Mouse (Mus musculus) heart, embryonic 14.5 days (tissue): ENCODE measurements around the gene Pkdrej. TPM values are rescaled to one million over a fixed set of nuclear protein-coding genes. Genes with fewer than 3 reads are reported as not detected.
"Not testable (repeated sequence)": the region's sequence is repeated elsewhere in the genome, so short reads cannot be mapped to it uniquely, and the experiment has no call there.

ENCODE experiments used
- ATAC-seq: fragments of 200-750 bp; cut with Nextera tagmentation; 2 replicates; pipeline ENCODE4 v1.8.0; 2017; ENCODE audit warnings: low read depth, moderate TSS enrichment; ENCODE audit not compliant: insufficient number of reproducible peaks, insufficient read depth, low FRiP score
- H3K27ac ChIP-seq, 2 experiments: fragments of 200-500 bp in 1 of 2; fragments of 300-500 bp in 1 of 2; sonication (generic) in 1 of 2; replicated peaks in 1 of 2; 2 replicates each; pipeline ENCODE4 v1.5.1; 2012 to 2014; ENCODE audit warnings: low read depth in 2 of 2, low read length in 2 of 2, control low read depth in 1 of 2, mild to moderate bottlenecking in 1 of 2, mixed read lengths in 1 of 2; ENCODE audit not compliant: control insufficient read depth in 1 of 2, insufficient read depth in 1 of 2
- H3K27me3 ChIP-seq: fragments of 300-500 bp; sonication (generic); 2 replicates; pipeline ENCODE4 v1.6.1; 2014; ENCODE audit warnings: mild to moderate bottlenecking, low read length, control low read depth; ENCODE audit not compliant: control insufficient read depth, insufficient read depth
- H3K36me3 ChIP-seq: fragments of 300-500 bp; sonication (generic); 2 replicates; pipeline ENCODE4 v1.6.1; 2014; ENCODE audit warnings: mild to moderate bottlenecking, control low read depth, low read length, mixed read lengths; ENCODE audit not compliant: control insufficient read depth, insufficient read depth
- H3K4me1 ChIP-seq, 2 experiments: fragments of 200-500 bp in 1 of 2; fragments of 300-500 bp in 1 of 2; sonication (generic) in 1 of 2; 2 replicates each; pipeline ENCODE4 v1.6.1; 2012 to 2014; ENCODE audit warnings: low read length in 2 of 2, control low read depth in 1 of 2, mixed read lengths in 1 of 2; ENCODE audit not compliant: control insufficient read depth in 2 of 2, insufficient read depth in 2 of 2
- H3K4me2 ChIP-seq: fragments of 300-500 bp; sonication (generic); 2 replicates; pipeline ENCODE4 v1.6.1; 2014; ENCODE audit warnings: mild to moderate bottlenecking, low read length
- H3K4me3 ChIP-seq, 2 experiments: fragments of 200-500 bp in 1 of 2; fragments of 300-500 bp in 1 of 2; sonication (generic) in 1 of 2; 2 replicates each; pipeline ENCODE4 v1.5.1; 2012 to 2014; ENCODE audit warnings: low read length in 2 of 2, mild to moderate bottlenecking in 2 of 2, control low read depth in 1 of 2, low read depth in 1 of 2, moderate library complexity in 1 of 2; ENCODE audit not compliant: control insufficient read depth in 1 of 2, insufficient read depth in 1 of 2
- H3K9ac ChIP-seq: fragments of 300-500 bp; sonication (generic); 2 replicates; pipeline ENCODE4 v1.6.1; 2014; ENCODE audit warnings: mild to moderate bottlenecking, low read length
- H3K9me3 ChIP-seq: fragments of 300-500 bp; sonication (generic); 2 replicates; pipeline ENCODE4 v1.6.1; 2016; ENCODE audit warnings: low read length, control low read depth; ENCODE audit not compliant: control insufficient read depth
- WGBS: fragments of 180-500 bp; shearing (Covaris S2); extraction: QIAGEN DNeasy Blood & Tissue Kit; methylation state at CpG from one replicate; pipeline ENCODE4 v1.1.7; 2014; 5-methylcytosine and 5-hydroxymethylcytosine counted together
- polyA plus RNA-seq: library from polyadenylated mRNA; unstranded; fragments of >200 nt; fragmentation: Nextera tagmentation; extraction: Ambion mirVana; gene quantifications from 2 replicates; pipeline ENCODE4 v1.2.1, GENCODE M21; 2014

Gene Pkdrej
- polyA plus RNA-seq, 1 experiment from 2014 or later: 0.28 TPM

- not testable (repeated sequence) for H3K9me3 ChIP-seq, H3K4me3 ChIP-seq, H3K27me3 ChIP-seq, H3K4me2 ChIP-seq, ATAC-seq, H3K4me1 ChIP-seq, H3K9ac ChIP-seq, H3K27ac ChIP-seq, H3K36me3 ChIP-seq
- WGBS: 78% methylated on average over 6 of the region's 6 CpGs
Observed at GRCm38 (mm10) chr15:85778891-85779290, 42.6 kb downstream of the Pkdrej start.

GRCm38 (mm10) chr15:85776771-85777170 lies 44.8 kb downstream of the Pkdrej start:
- no peak overlapping the region for H3K9ac ChIP-seq
- no peaks in the 10 kb centered on the region for H3K9me3 ChIP-seq
- no peak for ATAC-seq
- H3K4me1 ChIP-seq: 0 out of 4 replicates have a peak, but pooled peaks cover 0 to 4% of the 10 kb centered on the region in 2 experiments
- H3K27me3 ChIP-seq: no peaks in the 10 kb centered on the region
- WGBS: 77% methylated on average over 5 of the region's 5 CpGs
- H3K36me3 ChIP-seq: no peaks in the 10 kb centered on the region
- no peak overlapping the region for H3K4me3 ChIP-seq
- H3K27ac ChIP-seq: no peak overlapping the region
- H3K4me2 ChIP-seq: no peak overlapping the region

GRCm38 (mm10) chr15:85776241-85776640 lies 45.3 kb downstream of the Pkdrej start:
- WGBS: 68% methylated on average over 2 of the region's 2 CpGs
- Histone ChIP-seq H3K4me2 (no peak overlapping the region), H3K4me1 (0 out of 4 replicates have a peak, but pooled peaks cover 0 to 4% of the 10 kb centered on the region in 2 experiments), H3K4me3 (no peak overlapping the region), H3K36me3 (no peaks in the 10 kb centered on the region), H3K27ac (no peak overlapping the region), H3K9ac (no peak overlapping the region), H3K9me3 (no peaks in the 10 kb centered on the region), H3K27me3 (no peaks in the 10 kb centered on the region)
- no peak for ATAC-seq

GRCm38 (mm10) chr15:85775001-85775400 lies 46.5 kb downstream of the Pkdrej start:
- no peak for ATAC-seq
- H3K36me3 ChIP-seq: no peaks in the 10 kb centered on the region
- H3K4me3 ChIP-seq: no peak overlapping the region
- H3K9me3 ChIP-seq: no peaks in the 10 kb centered on the region
- WGBS: 81% methylated on average over 7 of the region's 7 CpGs
- no peaks in the 10 kb centered on the region; the same call in 1 of the 2 replicates for H3K27me3 ChIP-seq
- H3K27ac ChIP-seq: no peak overlapping the region
- 0 out of 4 replicates have a peak, but pooled peaks cover 0 to 4% of the 10 kb centered on the region in 2 experiments for H3K4me1 ChIP-seq
- H3K9ac ChIP-seq: no peak overlapping the region
- no peak overlapping the region for H3K4me2 ChIP-seq

- Histone ChIP-seq H3K27me3 (no peaks in the 10 kb centered on the region; the same call in 1 of the 2 replicates), H3K9me3 (no peaks in the 10 kb centered on the region), H3K27ac (no peak overlapping the region), H3K9ac (no peak overlapping the region), H3K4me2 (no peak overlapping the region), H3K4me1 (0 out of 4 replicates have a peak, but pooled peaks cover 0 to 4% of the 10 kb centered on the region in 2 experiments), H3K4me3 (no peak overlapping the region), H3K36me3 (no peaks in the 10 kb centered on the region)
- WGBS: 66% methylated on average over 9 of the region's 9 CpGs
- no peak for ATAC-seq
Observed at GRCm38 (mm10) chr15:85774419-85774818, 47.1 kb downstream of the Pkdrej start.

- Histone ChIP-seq H3K36me3 (no peaks in the 10 kb centered on the region), H3K9ac (no peak overlapping the region), H3K4me2 (no peak overlapping the region), H3K27ac (no peak overlapping the region), H3K27me3 (no peaks in the 10 kb centered on the region; the same call in 1 of the 2 replicates), H3K4me1 (0 out of 4 replicates have a peak, but pooled peaks cover 0 to 4% of the 10 kb centered on the region in 2 experiments), H3K4me3 (no peak overlapping the region), H3K9me3 (no peaks in the 10 kb centered on the region)
- 77% methylated on average over 11 of the region's 11 CpGs for WGBS
- no peak for ATAC-seq
Observed at GRCm38 (mm10) chr15:85772146-85772740, 49.3 kb downstream of the Pkdrej start.

GRCm38 (mm10) chr15:85771306-85772121 lies 50.0 kb downstream of the Pkdrej start:
- no peaks in the 10 kb centered on the region; the same call in 1 of the 2 replicates for H3K27me3 ChIP-seq
- H3K9me3 ChIP-seq: no peaks in the 10 kb centered on the region
- ATAC-seq: no peak
- no peak overlapping the region for H3K4me3 ChIP-seq
- no peak overlapping the region for H3K27ac ChIP-seq
- H3K4me2 ChIP-seq: no peak overlapping the region
- WGBS: 78% methylated on average over 17 of the region's 17 CpGs
- H3K4me1 ChIP-seq: 0 out of 4 replicates have a peak, but pooled peaks cover 0 to 4% of the 10 kb centered on the region in 2 experiments
- H3K36me3 ChIP-seq: no peaks in the 10 kb centered on the region
- H3K9ac ChIP-seq: no peak overlapping the region
